Mouse (Mus musculus): ENCODE data around the gene Prr15.
A peak's percentile ranks its signal among the peaks of the same experiment; 100 is the strongest.

Gene Prr15

GRCm38 (mm10) chr6:54325246-54325885, at the start of gene Prr15:
Prr15 (plus strand) TSS chr6:54325835.
- no peak for DNase-seq

- DNase-seq, result no peak
Observed at GRCm38 (mm10) chr6:54277234-54277633, 48.4 kb upstream of the Prr15 start.

GRCm38 (mm10) chr6:54277828-54278227, 47.8 kb upstream of the Prr15 start:
- no peak for DNase-seq

GRCm38 (mm10) chr6:54278613-54279012, 47.0 kb upstream of the Prr15 start:
- no peak for DNase-seq

DNA sequence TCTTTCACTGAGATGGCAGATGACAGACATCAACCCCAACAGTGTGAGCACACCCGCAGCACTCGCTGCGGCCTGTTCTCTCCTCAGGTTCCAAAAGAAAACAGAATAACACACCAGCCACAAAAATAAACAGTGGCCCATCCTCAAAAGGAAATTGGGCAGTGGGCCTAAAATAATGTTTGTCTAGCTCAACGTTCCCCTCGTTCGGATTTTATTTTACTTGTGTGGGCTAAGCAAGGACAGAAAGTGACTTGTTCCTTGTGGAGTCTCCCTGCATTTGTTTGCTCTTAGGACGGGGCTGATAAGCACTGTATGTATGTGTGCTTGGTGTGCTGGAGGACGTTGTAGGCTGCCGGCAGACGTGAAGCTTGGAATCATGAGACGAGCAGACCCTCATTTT, 46.2 kb upstream of the Prr15 start:
- peak in 1 of 2 experiments; percentile 17 for DNase-seq

- DNase-seq, result no peak
Observed at GRCm38 (mm10) chr6:54280248-54280647, 45.4 kb upstream of the Prr15 start.

DNA sequence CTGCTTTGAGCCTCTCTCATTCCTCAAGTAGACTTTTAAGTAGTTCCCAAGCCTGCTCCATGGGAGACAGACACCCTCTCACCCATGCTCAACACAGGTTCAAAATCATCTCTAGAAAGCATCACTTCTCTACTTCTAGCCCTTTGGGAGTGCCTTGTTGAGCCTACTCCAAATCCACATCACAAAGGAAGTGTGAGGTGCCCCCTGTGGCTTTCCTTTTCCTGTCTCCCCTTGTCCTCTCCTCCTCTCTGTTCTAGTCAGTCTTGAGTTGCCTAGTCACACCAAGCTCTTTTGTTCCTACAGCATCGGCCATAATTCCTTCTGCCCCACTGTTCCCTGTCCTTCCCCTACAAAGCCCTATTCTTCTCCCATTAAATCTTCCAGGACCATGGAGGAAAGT, 42.3 kb upstream of the Prr15 start:
- DNase-seq, result no peak

GRCm38 (mm10) chr6:54284167-54284711, 41.4 kb upstream of the Prr15 start:
- DNase-seq, result no peak

DNA sequence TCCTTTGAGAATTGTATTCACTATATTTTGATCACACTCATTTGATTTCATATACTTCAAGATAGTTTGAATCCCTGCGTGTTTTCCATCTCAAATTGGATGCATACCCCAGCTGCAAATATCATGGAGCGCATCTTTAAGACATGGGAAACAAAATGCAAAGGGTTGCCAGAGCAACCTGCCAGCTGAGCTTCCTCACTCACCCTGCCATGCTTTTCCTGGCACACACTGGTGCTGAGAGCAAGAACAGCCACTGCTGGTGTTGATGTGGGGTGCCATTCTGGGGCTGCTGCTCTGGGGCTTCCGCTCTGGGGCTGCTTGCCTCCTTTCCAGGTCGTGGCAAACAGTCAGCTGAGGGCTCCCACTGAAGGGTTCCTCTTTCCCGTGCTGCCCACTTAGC, 38.8 kb upstream of the Prr15 start:
- no peak for DNase-seq

- DNase-seq, result no peak
Observed at GRCm38 (mm10) chr6:54289774-54290500, 35.7 kb upstream of the Prr15 start.

GRCm38 (mm10) chr6:54297231-54297630, 28.4 kb upstream of the Prr15 start:
- DNase-seq, result peak in 1 of 2 experiments; percentile 10

- peak; percentile 47 to 51 for DNase-seq
Observed at GRCm38 (mm10) chr6:54299417-54299816, 26.2 kb upstream of the Prr15 start.

DNA sequence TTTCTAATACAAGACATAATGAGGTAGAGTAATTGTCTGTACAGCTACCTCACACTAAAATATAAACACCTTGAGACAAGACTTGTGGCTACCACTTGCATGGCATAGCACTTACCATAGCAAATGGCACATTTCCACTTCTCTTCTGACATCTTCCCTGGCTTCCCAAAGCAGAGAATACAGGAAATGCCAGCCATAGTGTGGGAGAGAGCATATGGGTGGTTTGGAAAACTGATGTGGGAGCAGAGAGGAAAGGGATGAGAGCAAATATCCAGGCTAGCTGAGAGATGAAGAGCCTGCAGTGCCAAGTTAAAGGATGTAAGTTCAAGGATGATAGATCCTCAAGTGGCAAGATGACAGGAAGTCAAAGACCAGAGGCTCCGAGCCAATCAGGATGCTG, 19.9 kb upstream of the Prr15 start:
- DNase-seq, result no peak

GRCm38 (mm10) chr6:54313071-54313470, 12.6 kb upstream of the Prr15 start:
- DNase-seq, result no peak

GRCm38 (mm10) chr6:54318618-54319017, 7.0 kb upstream of the Prr15 start:
- no peak for DNase-seq

DNA sequence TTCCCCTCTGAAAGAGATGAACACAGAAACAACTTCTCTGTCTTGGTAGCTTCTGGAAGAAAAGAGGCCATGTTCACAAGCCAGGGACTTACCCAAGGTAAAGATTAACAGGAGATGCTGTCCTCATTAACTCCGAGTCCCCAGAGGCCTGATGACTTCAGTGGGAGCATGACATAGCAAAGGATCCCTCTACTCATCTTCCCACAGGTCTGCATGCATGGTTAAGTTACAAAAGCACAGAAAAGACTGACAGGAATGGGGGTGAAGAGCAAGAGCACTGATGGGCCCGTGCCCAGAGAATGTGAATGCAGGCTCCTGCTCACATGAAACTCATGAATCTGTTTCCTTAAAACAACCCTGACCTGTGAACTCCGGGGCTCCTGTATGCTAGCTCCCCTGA, 6.4 kb upstream of the Prr15 start:
- peak; percentile 14 to 47 for DNase-seq

DNA sequence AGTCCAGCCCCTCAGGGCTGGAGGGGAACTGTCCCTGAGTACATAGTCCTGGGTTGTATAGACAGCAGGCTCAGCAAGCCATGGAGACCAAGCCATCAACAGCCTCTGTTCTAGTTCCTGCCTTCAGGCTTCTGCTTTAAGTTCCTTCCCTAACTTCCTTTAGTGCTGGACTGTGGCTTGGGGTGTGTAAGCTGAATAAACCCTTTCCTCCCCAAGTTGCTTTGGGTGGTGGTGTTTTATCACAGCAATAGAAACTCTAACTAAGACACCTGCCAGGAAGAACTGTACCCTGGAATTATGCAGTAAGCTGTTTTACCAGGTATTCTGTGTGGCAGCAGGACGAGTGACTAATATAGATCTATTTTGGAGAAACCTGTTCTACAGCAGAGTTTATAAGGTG, 5.4 kb upstream of the Prr15 start:
- no peak for DNase-seq

- peak; percentile 88 to 95 for DNase-seq
Observed at GRCm38 (mm10) chr6:54326671-54327625, 1.3 kb downstream of the Prr15 start.

GRCm38 (mm10) chr6:54327626-54328003, 2.0 kb downstream of the Prr15 start:
- peak; percentile 79 to 87 for DNase-seq

GRCm38 (mm10) chr6:54328783-54329182, 3.1 kb downstream of the Prr15 start:
- peak; percentile 20 to 67 for DNase-seq

DNA sequence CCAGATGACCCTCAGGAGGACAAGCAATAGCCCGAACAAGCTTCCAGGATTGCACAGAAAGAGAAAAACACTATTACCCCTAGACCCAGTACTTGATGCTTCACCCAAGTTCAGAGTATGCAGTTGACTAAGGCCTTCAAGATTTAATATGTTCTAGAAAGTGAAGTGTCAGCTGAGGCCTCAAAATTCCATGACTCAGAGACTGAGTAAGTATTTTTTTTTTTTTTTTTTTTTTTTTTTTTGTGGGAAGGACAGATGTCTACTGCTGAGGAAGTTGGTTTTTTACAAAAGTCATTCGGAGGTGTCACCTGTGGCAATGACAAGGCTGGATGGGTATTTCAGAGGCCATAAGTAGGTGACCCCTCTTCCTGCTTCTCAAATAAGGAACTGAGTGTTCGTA, 4.0 kb downstream of the Prr15 start:
- no peak for DNase-seq

DNA sequence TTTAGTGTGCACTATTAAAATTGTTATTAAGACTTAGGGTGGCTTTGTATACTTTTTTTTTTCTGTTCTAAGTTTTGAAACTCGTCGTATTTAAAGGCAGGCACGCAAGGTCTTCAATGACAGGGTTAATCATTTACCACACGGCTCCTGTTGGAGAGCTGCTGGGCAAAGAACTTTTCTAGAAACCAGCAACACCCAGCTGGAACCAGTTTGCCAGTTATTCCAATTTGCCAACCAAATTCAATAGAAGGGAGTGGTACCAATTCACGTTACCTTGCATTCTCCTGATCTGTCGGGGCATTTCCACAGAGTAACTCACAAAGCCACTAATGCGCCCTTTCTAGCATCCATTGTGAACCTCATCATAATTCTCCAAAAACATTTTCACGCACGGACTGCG, 4.5 kb downstream of the Prr15 start:
- peak; percentile 65 to 79 for DNase-seq

- no peak for DNase-seq
Observed at GRCm38 (mm10) chr6:54331765-54332164, 6.1 kb downstream of the Prr15 start.

Measured in kidney, postnatal 25 days (tissue).